Mouse (Mus musculus) forebrain, postnatal 0 days (tissue): ENCODE results near the gene Cubn. TPM values are rescaled to one million over a fixed set of nuclear protein-coding genes. Genes with fewer than 3 reads are reported as not detected.
A peak's percentile ranks its signal among the peaks of the same experiment; 100 is the strongest.

Source experiments
- ATAC-seq: fragments of 200-750 bp; cut with Nextera tagmentation; 2 replicates; pipeline ENCODE4 v1.8.0; 2017; ENCODE audit warnings: mild to moderate bottlenecking, moderate library complexity
- DNase-seq: peaks from one replicate; pipeline ENCODE4 v3.0.0-alpha.2; 2015
- H3K27ac ChIP-seq: fragments of 300-500 bp; sonication (generic); 2 replicates; pipeline ENCODE4 v1.5.1; 2014; ENCODE audit warnings: low read depth, mild to moderate bottlenecking, antibody characterized with exemption, low read length, moderate library complexity, mixed read lengths
- H3K27me3 ChIP-seq: fragments of 300-500 bp; sonication (generic); 2 replicates; pipeline ENCODE4 v1.6.1; 2014; ENCODE audit warnings: mild to moderate bottlenecking, low read length, mixed read lengths; ENCODE audit not compliant: insufficient read depth
- H3K36me3 ChIP-seq: fragments of 300-500 bp; sonication (generic); 2 replicates; pipeline ENCODE4 v1.6.1; 2014; ENCODE audit warnings: mild to moderate bottlenecking, moderate library complexity; ENCODE audit not compliant: insufficient read depth
- H3K4me1 ChIP-seq: fragments of 300-500 bp; sonication (generic); 2 replicates; pipeline ENCODE4 v1.6.1; 2014; ENCODE audit warnings: antibody characterized with exemption; ENCODE audit not compliant: insufficient read depth
- H3K4me2 ChIP-seq: fragments of 300-500 bp; sonication (generic); 2 replicates; pipeline ENCODE4 v1.6.1; 2014; ENCODE audit warnings: low read depth, mild to moderate bottlenecking, moderate library complexity
- H3K4me3 ChIP-seq: fragments of 300-500 bp; sonication (generic); 2 replicates; pipeline ENCODE4 v1.5.1; 2014; ENCODE audit warnings: low read depth, low read length, mixed read lengths
- H3K9ac ChIP-seq: fragments of 300-500 bp; sonication (generic); 2 replicates; pipeline ENCODE4 v1.6.1; 2014; ENCODE audit warnings: mild to moderate bottlenecking
- H3K9me3 ChIP-seq: fragments of 300-500 bp; sonication (generic); 2 replicates; pipeline ENCODE4 v1.6.1; 2016; ENCODE audit warnings: low read length
- CTCF ChIP-seq: sonication (generic); IDR thresholded peaks from 2 replicates; pipeline ENCODE4 v1.5.1; 2016; ENCODE audit warnings: antibody characterized with exemption, control low read depth, low read depth
- WGBS: fragments of 180-500 bp; shearing (Covaris S2); extraction: QIAGEN DNeasy Blood & Tissue Kit; methylation state at CpG from one replicate; pipeline ENCODE4 v1.1.7; 2014; 5-methylcytosine and 5-hydroxymethylcytosine counted together
- polyA plus RNA-seq: library from polyadenylated mRNA; unstranded; fragments of >200 nt; fragmentation: Nextera tagmentation; extraction: Ambion mirVana; gene quantifications from 2 replicates; pipeline ENCODE4 v1.2.1, GENCODE M21; 2015
- total RNA-seq: library from RNA; depleted of rRNA; stranded (reverse); fragments of >200 nt; gene quantifications from 2 replicates; pipeline ENCODE4 v1.2.3, GENCODE M21; 2014

Cubn gene
- total and polyA plus RNA-seq, 2 experiments from 2014 or later: 0.25 to 1.1 TPM

- H3K27me3 ChIP-seq: no peaks in the 10 kb centered on the region
These were observed 34.8 kb downstream of the Cubn start for GRCm38 (mm10) chr2:13456821-13457220.

GRCm38 (mm10) chr2:13451495-13452491 is 39.8 kb downstream of the Cubn start:
- DNase-seq: no peak
- H3K4me3 ChIP-seq: no peak overlapping the region

More at GRCm38 (mm10) chr2:13456821-13457220, 34.8 kb downstream of the Cubn start:
- DNase-seq: no peak
- Histone ChIP-seq H3K4me2 (no peak overlapping the region), H3K9ac (no peak overlapping the region), H3K9me3 (no peaks in the 10 kb centered on the region), H3K27ac (no peak overlapping the region), H3K4me3 (no peak overlapping the region), H3K4me1 (no peaks in the 10 kb centered on the region), H3K36me3 (no peaks in the 10 kb centered on the region)
- ATAC-seq: no peak
- 89% methylated on average over 1 of the region's 1 CpGs for WGBS
- no peak for TF ChIP-seq CTCF

GRCm38 (mm10) chr2:13450895-13451294 is 40.7 kb downstream of the Cubn start:
- ATAC-seq (no peak), DNase-seq (no peak)
- H3K9ac ChIP-seq: no peak overlapping the region
- WGBS: 74% methylated on average over 3 of the region's 3 CpGs
- H3K4me3 ChIP-seq: no peak overlapping the region
- H3K27me3 ChIP-seq: no peaks in the 10 kb centered on the region
- no peak overlapping the region for H3K4me2 ChIP-seq
- no peaks in the 10 kb centered on the region for H3K36me3 ChIP-seq
- H3K4me1 ChIP-seq: no peaks in the 10 kb centered on the region
- H3K27ac ChIP-seq: no peak overlapping the region
- no peak for TF ChIP-seq CTCF
- H3K9me3 ChIP-seq: no peaks in the 10 kb centered on the region

More at GRCm38 (mm10) chr2:13451495-13452491, 39.8 kb downstream of the Cubn start:
- Histone ChIP-seq H3K4me1 (no peaks in the 10 kb centered on the region), H3K27ac (no peak overlapping the region), H3K27me3 (no peaks in the 10 kb centered on the region), H3K9ac (no peak overlapping the region), H3K4me2 (no peak overlapping the region), H3K9me3 (no peaks in the 10 kb centered on the region), H3K36me3 (no peaks in the 10 kb centered on the region)
- no peak for TF ChIP-seq CTCF
- 63% methylated on average over 13 of the region's 13 CpGs for WGBS
- peak; percentile 40; the same call in 1 of the 2 replicates for ATAC-seq

- Histone ChIP-seq H3K9me3 (no peaks in the 10 kb centered on the region), H3K4me3 (no peak overlapping the region), H3K9ac (no peak overlapping the region), H3K27ac (no peak overlapping the region), H3K4me1 (no peaks in the 10 kb centered on the region), H3K4me2 (no peak overlapping the region), H3K27me3 (no peaks in the 10 kb centered on the region), H3K36me3 (no peaks in the 10 kb centered on the region)
- WGBS: 73% methylated on average over 2 of the region's 2 CpGs
- DNase-seq (no peak), ATAC-seq (no peak)
- no peak for TF ChIP-seq CTCF
These were observed 41.1 kb downstream of the Cubn start for GRCm38 (mm10) chr2:13450470-13450869.

DNA sequence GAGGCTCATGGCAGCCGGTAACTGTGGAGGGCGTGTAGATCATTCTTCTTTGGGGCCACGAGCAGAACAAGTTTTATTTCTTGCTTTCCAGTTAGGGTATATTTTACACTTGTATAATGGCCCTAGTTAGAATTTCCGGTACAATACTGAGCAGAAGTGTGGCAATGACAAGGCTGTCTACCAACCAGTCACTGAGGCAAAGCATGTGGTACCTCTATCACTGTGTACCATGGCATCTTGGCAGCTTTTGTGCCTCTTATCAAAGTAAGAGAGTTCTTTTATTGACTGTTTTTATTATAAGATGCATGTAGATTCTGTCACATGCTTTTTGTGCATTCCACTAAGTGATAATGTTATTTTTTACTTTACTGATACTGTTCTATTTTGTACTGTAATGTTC is 46.5 kb downstream of the Cubn start:
- H3K36me3 ChIP-seq: no peaks in the 10 kb centered on the region
- H3K27ac ChIP-seq: no peak overlapping the region
- H3K9ac ChIP-seq: no peak overlapping the region
- H3K4me2 ChIP-seq: no peak overlapping the region
- no peak overlapping the region for H3K4me3 ChIP-seq
- DNase-seq (no peak), ATAC-seq (no peak)
- H3K27me3 ChIP-seq: no peaks in the 10 kb centered on the region
- no peaks in the 10 kb centered on the region for H3K9me3 ChIP-seq
- 89% methylated on average over 4 of the region's 4 CpGs for WGBS
- no peak for TF ChIP-seq CTCF
- H3K4me1 ChIP-seq: no peaks in the 10 kb centered on the region

- DNase-seq (no peak), ATAC-seq (no peak)
- H3K4me3 ChIP-seq: no peak overlapping the region
- TF ChIP-seq CTCF: no peak
- WGBS: 60% methylated on average over 1 of the region's 1 CpGs
- H3K36me3 ChIP-seq: no peaks in the 10 kb centered on the region
- H3K9me3 ChIP-seq: no peaks in the 10 kb centered on the region
- no peak overlapping the region for H3K27ac ChIP-seq
- no peak overlapping the region for H3K4me2 ChIP-seq
- H3K27me3 ChIP-seq: no peaks in the 10 kb centered on the region
- H3K4me1 ChIP-seq: no peaks in the 10 kb centered on the region
- H3K9ac ChIP-seq: no peak overlapping the region
These were observed 52.6 kb downstream of the Cubn start for GRCm38 (mm10) chr2:13438983-13439382.

DNA sequence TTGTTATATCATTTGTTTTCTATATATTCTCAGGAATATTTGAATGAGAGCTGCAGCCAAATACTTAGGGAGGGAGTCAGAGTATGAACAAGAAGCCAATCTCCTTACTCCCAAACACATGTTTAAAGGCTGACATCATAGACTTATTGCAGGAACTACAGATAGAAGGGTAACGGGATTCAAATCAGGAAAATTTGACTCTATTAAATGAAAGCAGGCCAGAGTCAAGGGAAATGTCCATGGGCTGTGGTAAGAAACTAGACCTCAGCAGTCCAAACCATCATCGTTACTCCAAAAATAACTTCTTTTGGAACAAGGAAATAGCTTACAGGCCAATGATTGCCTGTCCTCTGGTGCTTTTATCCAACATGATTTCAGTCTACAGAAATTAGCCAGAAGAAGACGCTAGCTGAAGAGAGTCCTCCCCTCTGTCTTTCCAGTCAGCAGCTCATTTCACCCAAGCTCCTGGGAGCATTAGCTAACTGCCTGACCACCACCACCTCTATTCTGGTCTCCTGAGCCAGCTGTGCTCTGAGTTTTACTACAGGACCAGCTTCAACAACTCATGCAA is 53.3 kb downstream of the Cubn start:
- Histone ChIP-seq H3K4me2 (no peak overlapping the region), H3K9me3 (no peaks in the 10 kb centered on the region), H3K9ac (no peak overlapping the region), H3K36me3 (no peaks in the 10 kb centered on the region), H3K27ac (no peak overlapping the region), H3K4me1 (no peaks in the 10 kb centered on the region), H3K27me3 (no peaks in the 10 kb centered on the region), H3K4me3 (no peak overlapping the region)
- ATAC-seq (no peak), DNase-seq (no peak)
- no peak for TF ChIP-seq CTCF
- 90% methylated on average over 3 of the region's 3 CpGs for WGBS
